Mouse (Mus musculus): ENCODE measurements around the gene Camta1. TPM values are rescaled to one million over a fixed set of nuclear protein-coding genes. Genes with fewer than 3 reads are reported as not detected.

Camta1 gene
- polyA plus RNA-seq, 1 experiment from 2014 or later = 115 TPM

GRCm38 (mm10) chr4:151549523-151549922, 312.2 kb downstream of the Camta1 start:
- no peak for ATAC-seq (replicated peaks; ENCODE audit: low FRiP score, low read depth)
- no peaks in the 10 kb centered on the region for H3K9me3 ChIP-seq (replicated peaks; ENCODE audit: low read length)
- 38% methylated on average over 10 of the region's 10 CpGs for WGBS
- peaks cover 11% of the 10 kb centered on the region; the same call in 1 of the 2 replicates for H3K27me3 ChIP-seq (ENCODE audit: insufficient read depth, low read length)
- DNase-seq (ENCODE audit: low spot score) = no peak
- H3K4me1 ChIP-seq (replicated peaks; ENCODE audit: insufficient read depth, low read length) = no peaks in the 10 kb centered on the region
- no peak overlapping the region for H3K4me3 ChIP-seq (replicated peaks; ENCODE audit: low read depth, low read length)
- H3K4me2 ChIP-seq (ENCODE audit: low read length) = no peak overlapping the region
- no peak overlapping the region for H3K9ac ChIP-seq (ENCODE audit: low read depth, low read length)
- H3K27ac ChIP-seq = no peak overlapping the region
- H3K36me3 ChIP-seq (ENCODE audit: insufficient read depth, low read length) = no peaks in the 10 kb centered on the region
- no peak for TF ChIP-seq CTCF (IDR thresholded peaks at IDR 0.05; ENCODE audit: low read depth)

DNA sequence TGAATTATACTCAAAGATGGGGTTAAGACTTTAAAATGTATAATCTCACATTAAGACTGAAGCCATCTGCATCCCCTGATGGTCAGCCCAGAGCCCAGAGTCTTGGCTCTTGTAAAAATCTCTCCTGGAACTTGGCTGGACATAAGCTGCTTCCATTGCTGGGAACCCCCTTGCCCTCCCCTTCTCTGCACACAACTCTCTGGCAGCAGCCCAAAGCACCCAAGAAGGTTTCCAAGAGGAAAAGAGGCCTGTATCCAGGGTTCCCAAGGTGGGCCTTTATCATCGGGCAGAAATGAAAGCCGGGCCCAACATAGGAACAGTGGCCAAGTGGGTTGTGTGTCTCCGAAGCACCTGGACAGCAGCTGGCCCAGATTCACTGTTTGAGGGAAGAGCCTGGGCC, 316.2 kb downstream of the Camta1 start:
- Histone ChIP-seq H3K4me1 (replicated peaks; ENCODE audit: insufficient read depth, low read length) (no peaks in the 10 kb centered on the region), H3K4me2 (ENCODE audit: low read length) (no peak overlapping the region), H3K36me3 (ENCODE audit: insufficient read depth, low read length) (no peaks in the 10 kb centered on the region), H3K9me3 (replicated peaks; ENCODE audit: low read length) (no peaks in the 10 kb centered on the region), H3K4me3 (replicated peaks; ENCODE audit: low read depth, low read length) (no peak overlapping the region), H3K27me3 (ENCODE audit: insufficient read depth, low read length) (no peaks in the 10 kb centered on the region), H3K27ac (no peak overlapping the region), H3K9ac (ENCODE audit: low read depth, low read length) (no peak overlapping the region)
- 92% methylated on average over 3 of the region's 3 CpGs for WGBS
- DNase-seq (ENCODE audit: low spot score) (no peak), ATAC-seq (replicated peaks; ENCODE audit: low FRiP score, low read depth) (no peak)
- no peak for TF ChIP-seq CTCF (IDR thresholded peaks at IDR 0.05; ENCODE audit: low read depth)

DNA sequence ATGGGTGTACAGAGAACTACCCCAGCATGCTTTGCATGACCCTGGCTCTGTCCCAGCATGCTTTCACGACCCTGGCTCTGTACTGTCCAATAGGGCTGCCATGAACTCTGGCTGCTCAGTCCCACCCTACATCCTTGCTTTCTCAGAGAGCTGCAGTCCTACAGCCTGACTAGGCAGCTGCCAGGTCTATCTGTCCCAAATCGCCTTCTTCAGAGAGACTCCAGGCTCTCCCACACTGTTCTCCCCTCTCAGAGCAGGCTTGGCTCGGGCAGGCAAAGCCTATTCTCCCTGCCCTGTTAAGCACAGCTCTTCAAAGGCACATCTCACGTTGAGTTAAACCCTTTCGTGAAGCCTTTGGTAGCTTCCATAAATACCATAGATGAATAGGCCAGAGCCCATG, 317.5 kb downstream of the Camta1 start:
- Histone ChIP-seq H3K27me3 (ENCODE audit: insufficient read depth, low read length) (no peaks in the 10 kb centered on the region), H3K4me2 (ENCODE audit: low read length) (no peak overlapping the region), H3K27ac (no peak overlapping the region), H3K4me1 (replicated peaks; ENCODE audit: insufficient read depth, low read length) (no peaks in the 10 kb centered on the region), H3K9ac (ENCODE audit: low read depth, low read length) (no peak overlapping the region), H3K36me3 (ENCODE audit: insufficient read depth, low read length) (no peaks in the 10 kb centered on the region), H3K4me3 (replicated peaks; ENCODE audit: low read depth, low read length) (no peak overlapping the region), H3K9me3 (replicated peaks; ENCODE audit: low read length) (no peaks in the 10 kb centered on the region)
- DNase-seq (ENCODE audit: low spot score) (no peak), ATAC-seq (replicated peaks; ENCODE audit: low FRiP score, low read depth) (no peak)
- WGBS = 44% methylated on average over 5 of the region's 5 CpGs
- no peak for TF ChIP-seq CTCF (IDR thresholded peaks at IDR 0.05; ENCODE audit: low read depth)

- no peaks in the 10 kb centered on the region for H3K36me3 ChIP-seq (ENCODE audit: insufficient read depth, low read length)
- WGBS = 31% methylated on average over 6 of the region's 6 CpGs
- DNase-seq (ENCODE audit: low spot score) (peak; percentile 23), ATAC-seq (replicated peaks; ENCODE audit: low FRiP score, low read depth) (no peak)
- no peaks in the 10 kb centered on the region for H3K9me3 ChIP-seq (replicated peaks; ENCODE audit: low read length)
- H3K27me3 ChIP-seq (ENCODE audit: insufficient read depth, low read length) = no peaks in the 10 kb centered on the region
- H3K9ac ChIP-seq (ENCODE audit: low read depth, low read length) = no peak overlapping the region
- no peak overlapping the region for H3K4me2 ChIP-seq (ENCODE audit: low read length)
- H3K27ac ChIP-seq = no peak overlapping the region
- no peaks in the 10 kb centered on the region for H3K4me1 ChIP-seq (replicated peaks; ENCODE audit: insufficient read depth, low read length)
- TF ChIP-seq CTCF (IDR thresholded peaks at IDR 0.05; ENCODE audit: low read depth) = no peak
- no peak overlapping the region for H3K4me3 ChIP-seq (replicated peaks; ENCODE audit: low read depth, low read length)
Measured at GRCm38 (mm10) chr4:151540546-151540945, 321.1 kb downstream of the Camta1 start.

DNA sequence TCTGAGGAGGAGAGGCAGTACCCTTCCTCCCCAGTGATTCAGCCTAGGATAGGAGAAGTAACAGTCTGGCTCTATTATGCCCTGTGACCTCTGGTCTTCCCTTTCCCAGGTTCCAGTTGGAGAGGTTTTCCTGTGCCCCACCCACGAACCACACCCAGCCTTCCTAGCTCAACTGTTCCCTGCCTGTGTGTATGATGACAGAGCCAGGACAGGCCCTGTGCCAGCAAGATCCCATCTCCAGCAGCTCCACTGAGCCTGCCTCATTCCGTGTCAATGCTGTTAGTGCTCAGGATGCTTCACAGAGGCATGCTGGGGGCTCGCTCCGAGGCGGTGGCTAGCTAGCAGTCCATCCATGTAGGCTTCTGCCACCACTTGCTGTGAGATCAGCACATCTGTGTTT, 321.8 kb downstream of the Camta1 start:
- WGBS = 60% methylated on average over 5 of the region's 5 CpGs
- Histone ChIP-seq H3K27ac (no peak overlapping the region), H3K9ac (ENCODE audit: low read depth, low read length) (no peak overlapping the region), H3K27me3 (ENCODE audit: insufficient read depth, low read length) (no peaks in the 10 kb centered on the region), H3K4me1 (replicated peaks; ENCODE audit: insufficient read depth, low read length) (no peaks in the 10 kb centered on the region), H3K4me2 (ENCODE audit: low read length) (no peak overlapping the region), H3K9me3 (replicated peaks; ENCODE audit: low read length) (no peaks in the 10 kb centered on the region), H3K4me3 (replicated peaks; ENCODE audit: low read depth, low read length) (no peak overlapping the region), H3K36me3 (ENCODE audit: insufficient read depth, low read length) (no peaks in the 10 kb centered on the region)
- DNase-seq (ENCODE audit: low spot score) (no peak), ATAC-seq (replicated peaks; ENCODE audit: low FRiP score, low read depth) (no peak)
- TF ChIP-seq CTCF (IDR thresholded peaks at IDR 0.05; ENCODE audit: low read depth) = no peak

- H3K27me3 ChIP-seq (ENCODE audit: insufficient read depth, low read length) = no peaks in the 10 kb centered on the region
- no peak overlapping the region for H3K27ac ChIP-seq
- ATAC-seq (replicated peaks; ENCODE audit: low FRiP score, low read depth) (no peak), DNase-seq (ENCODE audit: low spot score) (no peak)
- no peaks in the 10 kb centered on the region for H3K4me1 ChIP-seq (replicated peaks; ENCODE audit: insufficient read depth, low read length)
- H3K36me3 ChIP-seq (ENCODE audit: insufficient read depth, low read length) = no peaks in the 10 kb centered on the region
- no peak overlapping the region for H3K9ac ChIP-seq (ENCODE audit: low read depth, low read length)
- no peak for TF ChIP-seq CTCF (IDR thresholded peaks at IDR 0.05; ENCODE audit: low read depth)
- no peak overlapping the region for H3K4me2 ChIP-seq (ENCODE audit: low read length)
- WGBS = 54% methylated on average over 10 of the region's 10 CpGs
- no peaks in the 10 kb centered on the region for H3K9me3 ChIP-seq (replicated peaks; ENCODE audit: low read length)
- H3K4me3 ChIP-seq (replicated peaks; ENCODE audit: low read depth, low read length) = no peak overlapping the region
Measured at GRCm38 (mm10) chr4:151539167-151539525, 322.5 kb downstream of the Camta1 start.

DNA sequence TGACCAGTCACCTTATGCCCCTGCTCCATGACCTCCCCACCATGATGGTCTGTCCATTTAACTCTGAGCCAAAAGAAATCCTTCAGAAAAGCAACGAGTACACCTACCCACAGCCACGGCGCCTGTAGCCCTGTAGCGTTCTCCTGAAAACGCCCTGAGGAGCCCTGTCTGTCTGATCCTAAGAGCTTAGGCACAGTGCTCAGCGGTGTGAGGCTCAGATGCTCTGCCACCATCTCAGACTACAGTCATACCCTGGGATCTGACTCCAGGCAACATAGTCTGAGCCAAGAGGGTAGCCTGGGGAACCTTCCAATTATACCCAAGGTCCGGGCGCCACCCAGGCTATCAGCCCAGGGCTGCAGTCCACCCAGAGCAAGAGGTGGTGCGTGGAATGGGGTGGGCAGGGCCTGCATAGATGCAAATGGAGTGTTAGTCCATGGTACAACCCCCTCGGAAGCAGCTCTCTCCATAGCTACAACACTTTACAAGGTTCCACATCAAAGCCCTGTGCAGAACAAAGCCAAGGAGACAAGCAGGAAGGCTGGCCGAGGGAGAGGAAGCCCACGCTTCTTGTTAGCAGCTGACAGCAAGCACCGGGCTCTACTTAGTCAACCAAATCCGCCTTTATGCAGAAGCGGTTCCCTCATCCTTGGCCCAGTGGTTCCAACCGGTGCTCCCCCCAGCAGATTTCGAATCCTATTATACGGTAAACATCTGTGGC, 323.1 kb downstream of the Camta1 start:
- DNase-seq (ENCODE audit: low spot score) = peak; percentile 68
- H3K4me3 ChIP-seq (replicated peaks; ENCODE audit: low read depth, low read length) = no peak overlapping the region
- TF ChIP-seq CTCF (IDR thresholded peaks at IDR 0.05; ENCODE audit: low read depth) = no peak
- no peak; the same call in 1 of the 2 replicates for ATAC-seq (replicated peaks; ENCODE audit: low FRiP score, low read depth)
- H3K36me3 ChIP-seq (ENCODE audit: insufficient read depth, low read length) = no peaks in the 10 kb centered on the region
- H3K27me3 ChIP-seq (ENCODE audit: insufficient read depth, low read length) = no peaks in the 10 kb centered on the region
- H3K4me1 ChIP-seq (replicated peaks; ENCODE audit: insufficient read depth, low read length) = no peaks in the 10 kb centered on the region
- no peak overlapping the region for H3K9ac ChIP-seq (ENCODE audit: low read depth, low read length)
- H3K27ac ChIP-seq = no peak overlapping the region
- 40% methylated on average over 18 of the region's 18 CpGs for WGBS
- H3K9me3 ChIP-seq (replicated peaks; ENCODE audit: low read length) = no peaks in the 10 kb centered on the region
- H3K4me2 ChIP-seq (ENCODE audit: low read length) = no peak overlapping the region
